In the genomic region with DNA sequence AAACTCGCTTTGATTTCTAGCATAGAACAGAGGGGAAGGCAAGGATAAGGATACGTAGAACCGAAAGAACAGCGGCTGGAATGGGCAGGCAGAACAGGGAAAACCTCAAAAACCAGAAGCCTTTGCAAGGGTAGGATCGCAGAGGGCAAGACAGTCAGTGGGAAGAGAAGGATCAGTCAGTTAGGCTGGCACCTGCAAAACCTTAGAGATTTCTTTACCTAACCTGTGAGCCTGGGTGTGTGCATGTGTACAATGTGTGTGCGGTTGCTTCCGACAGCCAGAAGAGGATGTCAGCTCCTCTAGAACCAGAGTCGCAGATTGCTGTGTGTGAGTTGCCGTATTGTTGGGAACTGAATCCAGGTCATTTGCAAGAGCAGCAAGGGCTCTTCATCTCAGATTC, we compare ENCODE assay signal across 19 mouse cellular contexts.
DNase-seq lines count a peak whose midpoint lies in the region; ATAC-seq lines count a peak whose summit lies in the region.
"Had no signal": no experiment of that assay in that cellular context is flagged by ENCODE, and none has a peak within 500 bp of the region (broad histone marks: within the 10 kb centered on the region; RNA-seq: fewer than 3 reads in every experiment).

No protein-coding gene starts in this region.

- H3K27me3 ChIP-seq in midbrain, embryonic 11.5 days (ENCODE audit: control insufficient read depth, insufficient read depth, low read length) = no peaks in the 10 kb centered on the region
- no peaks in the 10 kb centered on the region for H3K27me3 ChIP-seq in midbrain, embryonic 15.5 days (replicated peaks)
- H3K27me3 ChIP-seq: CH12.LX, Patski had no signal

- no peak overlapping the region for H3K9ac ChIP-seq in midbrain, embryonic 11.5 days (ENCODE audit: low read length)
- no peak overlapping the region for H3K9ac ChIP-seq in midbrain, embryonic 15.5 days

- no peaks in the 10 kb centered on the region for H3K4me1 ChIP-seq in midbrain, embryonic 11.5 days (ENCODE audit: control insufficient read depth, insufficient read depth, low read length)
- H3K4me1 ChIP-seq in midbrain, embryonic 15.5 days = 0 out of 2 replicates have a peak, but pooled peaks cover 1% of the 10 kb centered on the region

- H3K27ac ChIP-seq in midbrain, embryonic 11.5 days (ENCODE audit: low read depth, low read length) = no peak overlapping the region
- H3K27ac ChIP-seq in midbrain, embryonic 15.5 days = no peak overlapping the region

- no peak overlapping the region for H3K4me2 ChIP-seq in midbrain, embryonic 11.5 days
- no peak overlapping the region for H3K4me2 ChIP-seq in midbrain, embryonic 15.5 days

- H3K9me3 ChIP-seq in midbrain, embryonic 11.5 days (ENCODE audit: control insufficient read depth, low read length) = no peaks in the 10 kb centered on the region
- H3K9me3 ChIP-seq in midbrain, embryonic 15.5 days = no peaks in the 10 kb centered on the region

- WGBS in midbrain, embryonic 11.5 days = 94% methylated on average over 9 of the region's 9 CpGs
- 97% methylated on average over 9 of the region's 9 CpGs for WGBS in midbrain, embryonic 15.5 days

- no peak for ATAC-seq in midbrain, embryonic 11.5 days (ENCODE audit: low FRiP score)
- ATAC-seq in midbrain, embryonic 15.5 days (replicated peaks) = no peak
- ATAC-seq: activated CD4-positive, CD25-positive, alpha-beta regulatory T cell, adult 4 months; CD4-positive, CD25-positive, alpha-beta regulatory T cell, adult 4 months had no signal

- no peak overlapping the region for H3K4me3 ChIP-seq in midbrain, embryonic 11.5 days (ENCODE audit: low read depth, low read length)
- H3K4me3 ChIP-seq in midbrain, embryonic 15.5 days = no peak overlapping the region

- H3K36me3 ChIP-seq in midbrain, embryonic 11.5 days (ENCODE audit: control insufficient read depth, insufficient read depth, low read length) = no peaks in the 10 kb centered on the region
- no peaks in the 10 kb centered on the region for H3K36me3 ChIP-seq in midbrain, embryonic 15.5 days (replicated peaks)
- H3K36me3 ChIP-seq: G1E had no signal

- peak; percentile 55 for DNase-seq in heart, adult 11 months
- no peak for DNase-seq in heart, adult 8-10 months (ENCODE audit: low spot score)
- DNase-seq in midbrain, embryonic 11.5 days (ENCODE audit: low spot score, missing footprints) = peak; percentile 66
- DNase-seq: adrenal gland, adult 2 months; adrenal gland, adult 8-10 months; adrenal gland, postnatal 10 days; adrenal gland, postnatal 14 days; adrenal gland, postnatal 25 days; adrenal gland, postnatal 36 days; B cell, adult 2 months; cerebellum, adult 11 months; cerebellum, adult 11-12 months; cerebellum, adult 18-20 months had no signal
